ENCODE assay signal across 22 mouse cellular contexts in the genomic region with DNA sequence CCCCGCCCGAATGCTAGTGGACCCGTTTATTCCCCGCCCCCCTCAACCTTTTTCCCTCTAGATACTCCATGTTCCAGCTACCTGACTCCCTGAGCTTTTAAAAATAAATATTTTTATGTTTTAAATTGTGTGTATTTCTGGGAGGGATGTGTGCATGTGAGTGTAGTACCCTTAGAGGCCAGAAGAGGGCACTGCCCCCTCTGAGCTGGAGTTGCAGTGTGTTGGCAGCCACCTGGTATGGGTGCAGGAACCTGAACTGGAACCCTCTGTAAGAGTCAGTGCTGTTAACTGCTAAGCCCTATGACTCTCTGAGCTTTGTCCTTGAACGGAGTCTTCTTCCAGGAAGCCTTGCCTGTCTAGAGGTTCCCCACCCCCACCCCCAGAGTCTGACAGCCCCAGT. TPM values are rescaled to one million over a fixed set of nuclear protein-coding genes. Genes with fewer than 3 reads are reported as not detected.
DNase-seq lines count a peak whose midpoint lies in the region; ATAC-seq and TF ChIP-seq lines count a peak whose summit lies in the region.
"Had no signal": no experiment of that assay in that cellular context is flagged by ENCODE, and none has a peak within 500 bp of the region (broad histone marks: within the 10 kb centered on the region; RNA-seq: fewer than 3 reads in every experiment).

No protein-coding gene starts in this region.

- H3K27ac ChIP-seq in intestine, postnatal 0 days (ENCODE audit: low read depth, low read length): no peak overlapping the region
- H3K27ac ChIP-seq in intestine, embryonic 16.5 days (ENCODE audit: low read length): no peak overlapping the region
- H3K27ac ChIP-seq in lung, embryonic 14.5 days (ENCODE audit: low read depth): no peak overlapping the region
- H3K27ac ChIP-seq: forebrain, embryonic 13.5 days; hindbrain, embryonic 15.5 days had no signal

- H3K4me1 ChIP-seq in intestine, postnatal 0 days (replicated peaks; ENCODE audit: control insufficient read depth, insufficient read depth, low read length): no peaks in the 10 kb centered on the region
- peaks cover 7% of the 10 kb centered on the region; the same call in 1 of the 2 replicates for H3K4me1 ChIP-seq in intestine, embryonic 16.5 days (ENCODE audit: control insufficient read depth, insufficient read depth, low read length)
- no peaks in the 10 kb centered on the region for H3K4me1 ChIP-seq in lung, embryonic 14.5 days (ENCODE audit: insufficient read depth)
- peaks cover 32% of the 10 kb centered on the region for H3K4me1 ChIP-seq in G1E (ENCODE audit: insufficient read depth, low read depth, low read length)

- H3K4me3 ChIP-seq in intestine, postnatal 0 days (ENCODE audit: low read depth, low read length): no peak overlapping the region
- no peak overlapping the region for H3K4me3 ChIP-seq in intestine, embryonic 16.5 days (ENCODE audit: low read length)
- no peak overlapping the region for H3K4me3 ChIP-seq in lung, embryonic 14.5 days (ENCODE audit: low read depth, low read length)
- no peak overlapping the region for H3K4me3 ChIP-seq in G1E (ENCODE audit: low read depth, low read length)
- H3K4me3 ChIP-seq: hindbrain, embryonic 15.5 days had no signal

- H3K4me2 ChIP-seq in intestine, postnatal 0 days (replicated peaks; ENCODE audit: low read depth): no peak overlapping the region
- H3K4me2 ChIP-seq in intestine, embryonic 16.5 days (ENCODE audit: low read depth, low read length): no peak overlapping the region
- H3K4me2 ChIP-seq in lung, embryonic 14.5 days: no peak overlapping the region

- no peak overlapping the region for H3K9ac ChIP-seq in intestine, postnatal 0 days (ENCODE audit: low read depth, low read length)
- H3K9ac ChIP-seq in intestine, embryonic 16.5 days (ENCODE audit: low read depth, low read length): no peak overlapping the region
- no peak overlapping the region for H3K9ac ChIP-seq in lung, embryonic 14.5 days
- H3K9ac ChIP-seq: hindbrain, embryonic 15.5 days had no signal

- peaks cover 3% of the 10 kb centered on the region; the same call in 1 of the 2 replicates for H3K9me3 ChIP-seq in intestine, postnatal 0 days (ENCODE audit: control insufficient read depth)
- H3K9me3 ChIP-seq in intestine, embryonic 16.5 days (ENCODE audit: control insufficient read depth, low read length): no peaks in the 10 kb centered on the region
- H3K9me3 ChIP-seq in lung, embryonic 14.5 days (ENCODE audit: low read depth, low read length): no peaks in the 10 kb centered on the region; the same call in 1 of the 2 replicates
- H3K9me3 ChIP-seq in G1E (replicated peaks): peaks cover 12% of the 10 kb centered on the region
- H3K9me3 ChIP-seq: forebrain, embryonic 13.5 days; hindbrain, embryonic 15.5 days had no signal

- peak; percentile 27; the same call in 1 of the 2 replicates for TF ChIP-seq CTCF in intestine, postnatal 0 days (IDR thresholded peaks at IDR 0.05; ENCODE audit: low read depth)
- TF ChIP-seq CTCF in lung, embryonic 14.5 days (IDR thresholded peaks at IDR 0.05; ENCODE audit: low read depth): peak; percentile 38
- TF ChIP-seq CTCF in G1E (IDR thresholded peaks at IDR 0.05; ENCODE audit: low read depth, low read length): 0 out of 2 replicates have a peak, but pooled peaks have one; percentile 20

- 84% methylated on average over 5 of the region's 5 CpGs for WGBS in intestine, postnatal 0 days
- WGBS in intestine, embryonic 16.5 days: 90% methylated on average over 5 of the region's 5 CpGs
- WGBS in lung, embryonic 14.5 days: 85% methylated on average over 5 of the region's 5 CpGs

- DNase-seq in lung, embryonic 14.5 days: no peak
- DNase-seq in lung, adult 18-20 months: no peak
- no peak for DNase-seq in G1E (ENCODE audit: low spot score)
- peak; percentile 36 for DNase-seq in naive thymus-derived CD4-positive, alpha-beta T cell, adult 2 months (ENCODE audit: low read depth)
- no peak for DNase-seq in spleen, adult 12 weeks (ENCODE audit: low spot score)
- DNase-seq: cerebellum, adult 11-12 months; heart, postnatal 14 days; kidney, adult 2 months; kidney, postnatal 36 days had no signal

- ATAC-seq in intestine, postnatal 0 days: no peak
- no peak for ATAC-seq in intestine, embryonic 16.5 days
- ATAC-seq in lung, embryonic 14.5 days (ENCODE audit: insufficient read depth): no peak
- no peak for ATAC-seq in G1E (ENCODE audit: extremely low read depth, insufficient number of reproducible peaks, low FRiP score, poor library complexity, severe bottlenecking)
- ATAC-seq: forebrain, embryonic 13.5 days had no signal

- peaks cover 5% of the 10 kb centered on the region; the same call in 1 of the 2 replicates for H3K27me3 ChIP-seq in intestine, postnatal 0 days (replicated peaks; ENCODE audit: control insufficient read depth, insufficient read depth, low read length)
- 0 out of 2 replicates have a peak, but pooled peaks cover 7% of the 10 kb centered on the region for H3K27me3 ChIP-seq in intestine, embryonic 16.5 days (replicated peaks; ENCODE audit: control insufficient read depth, insufficient read depth, low read length)
- H3K27me3 ChIP-seq in lung, embryonic 14.5 days (ENCODE audit: insufficient read depth, low read length): peaks cover 6% of the 10 kb centered on the region; the same call in 1 of the 2 replicates
- peaks cover 34% of the 10 kb centered on the region for H3K27me3 ChIP-seq in G1E (ENCODE audit: insufficient read depth, low read length)

- peaks cover 15% of the 10 kb centered on the region for H3K36me3 ChIP-seq in intestine, postnatal 0 days (ENCODE audit: control insufficient read depth, insufficient read depth)
- 0 out of 2 replicates have a peak, but pooled peaks cover 6% of the 10 kb centered on the region for H3K36me3 ChIP-seq in intestine, embryonic 16.5 days (ENCODE audit: control insufficient read depth, insufficient read depth, low read length)
- H3K36me3 ChIP-seq in lung, embryonic 14.5 days (ENCODE audit: insufficient read depth): peaks cover 14% of the 10 kb centered on the region
- H3K36me3 ChIP-seq in G1E (replicated peaks): peaks cover 30% of the 10 kb centered on the region

RNA-seq across cellular contexts. Expression of gene Cfap73, which starts 2.1 kb away (rescaled TPM):
- not detected in 2 replicates for polyA plus RNA-seq in intestine, postnatal 0 days (2015; fragmentation: Nextera tagmentation; extraction: Ambion mirVana)
- polyA plus RNA-seq in intestine, embryonic 16.5 days (2015; fragmentation: Nextera tagmentation; extraction: Ambion mirVana): 0.24 TPM in 1 of 2 replicates, not detected in the other
- not detected in 2 replicates for polyA plus RNA-seq in lung, embryonic 14.5 days (2014; fragmentation: Nextera tagmentation; extraction: Ambion mirVana)
- total RNA-seq in G1E (2014; fragmentation: Nextera tagmentation) (not detected in 2 replicates), G1E (2017) (not detected in 2 replicates)
- polyA plus RNA-seq in G1E (2012): not detected in 2 replicates
- total RNA-seq: gastrocnemius, postnatal 4 days; heart, postnatal 14 days; left cerebral cortex, postnatal 36 days; megakaryocyte progenitor cell, adult 5-6 weeks had no signal
- polyA plus RNA-seq: forebrain, embryonic 13.5 days; heart, embryonic 11.5 days; kidney, adult 2 months; liver, embryonic 16.5 days; midbrain, embryonic 14.5 days; spleen, adult 2 months; stomach, embryonic 16.5 days; urinary bladder, adult 2 months had no signal

RNA-seq across cellular contexts. Expression of gene Rasal1, which starts 16.7 kb away (rescaled TPM):
- polyA plus RNA-seq in intestine, postnatal 0 days (2015; fragmentation: Nextera tagmentation; extraction: Ambion mirVana): 3.0 and 5.1 TPM in 2 replicates
- polyA plus RNA-seq in intestine, embryonic 16.5 days (2015; fragmentation: Nextera tagmentation; extraction: Ambion mirVana): 1.8 and 1.9 TPM in 2 replicates
- polyA plus RNA-seq in lung, embryonic 14.5 days (2014; fragmentation: Nextera tagmentation; extraction: Ambion mirVana): 0.15 TPM in 1 of 2 replicates, not detected in the other
- total RNA-seq in G1E (2014; fragmentation: Nextera tagmentation) (5.6 and 13.2 TPM in 2 replicates), G1E (2017) (1.4 and 1.7 TPM in 2 replicates)
- polyA plus RNA-seq in G1E (2012): 10.8 and 13.1 TPM in 2 replicates
- total RNA-seq: gastrocnemius, postnatal 4 days had no signal

RNA-seq across cellular contexts. Expression of gene Ddx54, which starts 19.4 kb away (rescaled TPM):
- 19.9 and 20.9 TPM in 2 replicates for polyA plus RNA-seq in intestine, postnatal 0 days (2015; fragmentation: Nextera tagmentation; extraction: Ambion mirVana)
- polyA plus RNA-seq in intestine, embryonic 16.5 days (2015; fragmentation: Nextera tagmentation; extraction: Ambion mirVana): 50.8 and 51.4 TPM in 2 replicates
- polyA plus RNA-seq in lung, embryonic 14.5 days (2014; fragmentation: Nextera tagmentation; extraction: Ambion mirVana): 31.5 and 37.2 TPM in 2 replicates
- total RNA-seq in G1E (2014; fragmentation: Nextera tagmentation) (16.5 and 24.3 TPM in 2 replicates), G1E (2017) (31.5 and 34.7 TPM in 2 replicates)
- polyA plus RNA-seq in G1E (2012): 103 and 110 TPM in 2 replicates

RNA-seq across cellular contexts. Expression of gene Rita1, which starts 19.5 kb away (rescaled TPM):
- 6.1 and 7.5 TPM in 2 replicates for polyA plus RNA-seq in intestine, postnatal 0 days (2015; fragmentation: Nextera tagmentation; extraction: Ambion mirVana)
- polyA plus RNA-seq in intestine, embryonic 16.5 days (2015; fragmentation: Nextera tagmentation; extraction: Ambion mirVana): 12.7 and 12.8 TPM in 2 replicates
- 7.2 and 9.5 TPM in 2 replicates for polyA plus RNA-seq in lung, embryonic 14.5 days (2014; fragmentation: Nextera tagmentation; extraction: Ambion mirVana)
- total RNA-seq in G1E (2014; fragmentation: Nextera tagmentation) (8.4 and 10.5 TPM in 2 replicates), G1E (2017) (9.5 and 13.7 TPM in 2 replicates)
- polyA plus RNA-seq in G1E (2012): 42.4 and 45.7 TPM in 2 replicates

RNA-seq across cellular contexts. Expression of gene Iqcd, which starts 43.1 kb away (rescaled TPM):
- polyA plus RNA-seq in intestine, postnatal 0 days (2015; fragmentation: Nextera tagmentation; extraction: Ambion mirVana): 0.30 and 0.47 TPM in 2 replicates
- polyA plus RNA-seq in intestine, embryonic 16.5 days (2015; fragmentation: Nextera tagmentation; extraction: Ambion mirVana): 0.17 and 0.27 TPM in 2 replicates
- polyA plus RNA-seq in lung, embryonic 14.5 days (2014; fragmentation: Nextera tagmentation; extraction: Ambion mirVana): 0.35 and 0.37 TPM in 2 replicates
- total RNA-seq in G1E (2014; fragmentation: Nextera tagmentation): not detected in 2 replicates
- total RNA-seq in G1E (2017): 0.35 and 0.60 TPM in 2 replicates
- 1.2 and 1.5 TPM in 2 replicates for polyA plus RNA-seq in G1E (2012)
